Mouse (Mus musculus): ENCODE data around the gene Capn13.

DNA sequence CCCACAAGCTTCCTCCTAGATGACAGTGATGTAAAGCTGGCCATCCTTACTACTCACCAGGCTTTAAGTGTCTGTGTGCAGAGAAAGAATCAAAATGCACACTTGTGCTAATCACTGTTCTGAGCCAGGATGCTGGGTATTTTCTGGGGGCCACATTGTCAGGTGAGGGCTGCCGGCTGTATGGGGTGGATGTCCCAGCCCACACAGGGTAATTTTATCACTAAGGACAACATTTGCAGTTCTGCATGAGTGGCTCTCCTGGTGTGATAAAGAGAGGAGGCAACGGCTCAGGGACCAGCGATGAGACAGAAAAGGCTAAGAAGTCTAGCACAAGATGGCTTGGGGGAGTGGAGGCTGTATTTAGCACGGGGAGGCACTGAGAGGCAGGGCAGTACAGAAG, 11.2 kb upstream of the Capn13 start:
- TF ChIP-seq TCF12 (IDR thresholded peaks at IDR 0.05; ENCODE audit: low read depth, low read length) = no peak
- TF ChIP-seq POLR2AphosphoS2 (IDR thresholded peaks at IDR 0.05; ENCODE audit: low read length) = no peak
- no peak for TF ChIP-seq ZMIZ1 (IDR thresholded peaks at IDR 0.05; ENCODE audit: low read depth, low read length)
- TF ChIP-seq EP300 (IDR thresholded peaks at IDR 0.05; ENCODE audit: low read depth in 1 of 2, low read length in 2 of 2) = no peak
- no peak for TF ChIP-seq RAD21 (IDR thresholded peaks at IDR 0.05; ENCODE audit: low read depth, low read length)
- no peak for TF ChIP-seq USF2 (IDR thresholded peaks at IDR 0.05; ENCODE audit: borderline replicate concordance in 1 of 2, insufficient read depth in 1 of 2, low read depth in 1 of 2, low read length in 2 of 2)
- TF ChIP-seq CTCF (IDR thresholded peaks at IDR 0.05 in 2 of 3, conservative IDR thresholded peaks at IDR 0.05 in 1 of 3; ENCODE audit: control insufficient read depth in 1 of 3, insufficient read depth in 1 of 3, low read depth in 2 of 3, low read length in 3 of 3, poor library complexity in 1 of 3, severe bottlenecking in 1 of 3) = no peak
- no peak for TF ChIP-seq KAT2A (conservative IDR thresholded peaks at IDR 0.05; ENCODE audit: low read depth, low read length)
- TF ChIP-seq MXI1 (IDR thresholded peaks at IDR 0.05; ENCODE audit: low read depth, low read length) = no peak

All from MEL (cell line).